10 mouse cellular contexts compared by ENCODE assay signal in genomic region chr9:56265022-56265360, GRCm38 (mm10).
DNase-seq lines count a peak whose midpoint lies in the region; ATAC-seq lines count a peak whose summit lies in the region.
"Had no signal": no experiment of that assay in that cellular context is flagged by ENCODE, and none has a peak within 500 bp of the region (broad histone marks: within the 10 kb centered on the region; RNA-seq: fewer than 3 reads in every experiment).

No protein-coding gene starts in this region.

- H3K4me2 ChIP-seq in heart, embryonic 16.5 days (ENCODE audit: low read depth, low read length) = peak overlapping the region; percentile 42
- H3K4me2 ChIP-seq: hindbrain, embryonic 15.5 days; midbrain, embryonic 11.5 days had no signal

- peak overlapping the region; percentile 50 for H3K27ac ChIP-seq in heart, embryonic 16.5 days (ENCODE audit: low read length)
- H3K27ac ChIP-seq: hindbrain, embryonic 15.5 days had no signal

- H3K9ac ChIP-seq in heart, embryonic 16.5 days (ENCODE audit: low read length) = no peak overlapping the region
- H3K9ac ChIP-seq: hindbrain, embryonic 15.5 days had no signal

- peaks cover 5% of the 10 kb centered on the region for H3K9me3 ChIP-seq in heart, embryonic 16.5 days (replicated peaks; ENCODE audit: control insufficient read depth, low read length)

- intact Hi-C loops in heart, postnatal 25 days (cut with DNase I) = loop anchor here (2.0 kb wide), 2 partner anchors 52 to 152 kb away; no protein-coding TSS in a partner anchor

- peaks cover 31% of the 10 kb centered on the region for H3K4me1 ChIP-seq in heart, embryonic 16.5 days (ENCODE audit: control insufficient read depth, insufficient read depth, low read length)
- H3K4me1 ChIP-seq: hindbrain, embryonic 15.5 days had no signal

- 16% methylated on average over 8 of the region's 8 CpGs for WGBS in heart, embryonic 16.5 days

- DNase-seq in heart, postnatal 25 days (ENCODE audit: low spot score) = no peak
- peak; percentile 18 for DNase-seq in thymus, postnatal 4 days
- DNase-seq in thymus, adult 18-20 months = no peak
- peak; percentile 35 for DNase-seq in urinary bladder, postnatal 25 days (ENCODE audit: low spot score)
- DNase-seq: adrenal gland, postnatal 25 days had no signal

- H3K4me3 ChIP-seq in heart, embryonic 16.5 days (ENCODE audit: low read length) = no peak overlapping the region
- H3K4me3 ChIP-seq: hindbrain, embryonic 15.5 days had no signal

- no peaks in the 10 kb centered on the region for H3K36me3 ChIP-seq in heart, embryonic 16.5 days (ENCODE audit: control insufficient read depth, insufficient read depth)
- H3K36me3 ChIP-seq: hindbrain, embryonic 15.5 days had no signal

- no peaks in the 10 kb centered on the region for H3K27me3 ChIP-seq in heart, embryonic 16.5 days (ENCODE audit: control insufficient read depth, insufficient read depth, low read length)
- H3K27me3 ChIP-seq: hindbrain, embryonic 15.5 days had no signal

- ATAC-seq in heart, embryonic 16.5 days (replicated peaks; ENCODE audit: extremely low read depth, insufficient read depth, low FRiP score) = no peak
- peak; percentile 40 for ATAC-seq in inflammation-experienced regulatory T-cells, adult 6 months
- no peak for ATAC-seq in erythroid progenitor cell, adult 5-6 weeks (replicated peaks; ENCODE audit: low FRiP score, poor library complexity, severe bottlenecking)

Comparison
In these comparisons a context has a peak if more than half of its experiments do, and no peak if none do; other contexts are left out.
1. DNase-seq: peak in thymus, postnatal 4 days (single experiment) and urinary bladder, postnatal 25 days (single experiment); none in heart, postnatal 25 days (single experiment) and thymus, adult 18-20 months (0 of 2).